Mouse (Mus musculus) layer of hippocampus, adult 8-10 months (tissue): ENCODE measurements around the gene Pnp2. TPM values are rescaled to one million over a fixed set of nuclear protein-coding genes. Genes with fewer than 3 reads are reported as not detected.

Experiments
- DNase-seq, 2 experiments: peaks; one replicate each; pipeline ENCODE4 v3.0.0; 2022; ENCODE audit warnings: low spot score in 2 of 2
- total RNA-seq, 4 experiments: library from RNA; stranded (reverse); gene quantifications; 2 replicates each; pipeline ENCODE4 v1.2.4; 2022

Gene Pnp2
- total RNA-seq, 4 experiments from 2014 or later: 1.3 to 2.0 (median 1.5) TPM

- peak; percentile 14 to 30 for DNase-seq
These were observed 52.3 kb downstream of the Pnp2 start for GRCm38 (mm10) chr14:51007914-51008713.

GRCm38 (mm10) chr14:51008781-51009180 is 53.0 kb downstream of the Pnp2 start:
- DNase-seq: no peak

GRCm38 (mm10) chr14:51009572-51009971 is 53.8 kb downstream of the Pnp2 start:
- no peak for DNase-seq

Other genes with a start within 250 kb of the Pnp2 start
- not detected for gene Olfr748, start 248.6 kb upstream of the Pnp2 start, total RNA-seq
- not detected for gene Olfr749, start 210.9 kb upstream of the Pnp2 start, total RNA-seq
- gene Ttc5, start 170.5 kb upstream of the Pnp2 start, total RNA-seq: 10 to 100 TPM; 62.3 to 73.2 (median 64.0) TPM
- under 1 TPM in 1 of 4 experiments, not detected in 3; 0.55 TPM for gene Ccnb1ip1, start 148.3 kb upstream of the Pnp2 start, total RNA-seq
- 10 to 100 TPM; 27.2 to 29.0 (median 28.7) TPM for gene Parp2, start 148.2 kb upstream of the Pnp2 start, total RNA-seq
- gene Tep1, start 85.4 kb upstream of the Pnp2 start, total RNA-seq: 1 to 10 TPM; 5.1 to 8.0 (median 7.4) TPM
- gene Klhl33, start 58.5 kb upstream of the Pnp2 start, total RNA-seq: 1 to 10 TPM; 5.1 to 6.4 (median 5.8) TPM
- 10 to 100 TPM; 30.4 to 37.1 (median 34.9) TPM for gene Osgep, start 31.1 kb upstream of the Pnp2 start, total RNA-seq
- 10 to 100 TPM; 61.2 to 67.5 (median 64.1) TPM for gene Apex1, start 31.0 kb upstream of the Pnp2 start, total RNA-seq
- 100 to 1,000 TPM in 1 of 4 experiments, 10 to 100 TPM in 3; 87.5 to 104 (median 94.3) TPM for gene Pip4p1, start 25.1 kb upstream of the Pnp2 start, total RNA-seq
- 10 to 100 TPM; 14.9 to 21.4 (median 18.2) TPM for gene Pnp, start 24.9 kb upstream of the Pnp2 start, total RNA-seq
- 10 to 100 TPM in 3 of 4 experiments, 1 to 10 TPM in 1; 8.5 to 15.5 (median 10.8) TPM for gene Gm49342, start 11.5 kb upstream of the Pnp2 start, total RNA-seq
- gene Rnase10, start 51.8 kb downstream of the Pnp2 start, total RNA-seq: under 1 TPM in 1 of 4 experiments, not detected in 3; 0.20 TPM
- gene Rnase9, start 85.9 kb downstream of the Pnp2 start, total RNA-seq: not detected
- not detected for gene Rnase11, start 94.2 kb downstream of the Pnp2 start, total RNA-seq
- not detected for gene Rnase12, start 101.7 kb downstream of the Pnp2 start, total RNA-seq
- gene Olfr750, start 118.4 kb downstream of the Pnp2 start, total RNA-seq: not detected
- gene Rnase4, start 135.1 kb downstream of the Pnp2 start, total RNA-seq: 10 to 100 TPM; 14.0 to 46.9 (median 27.4) TPM
- 10 to 100 TPM in 2 of 4 experiments, 1 to 10 TPM in 2; 3.9 to 15.2 (median 8.4) TPM for gene Ang, start 135.2 kb downstream of the Pnp2 start, total RNA-seq
- gene Eddm3b, start 158.4 kb downstream of the Pnp2 start, total RNA-seq: not detected
- gene Rnase6, start 167.9 kb downstream of the Pnp2 start, total RNA-seq: under 1 TPM in 2 of 4 experiments, not detected in 2; 0.45 to 0.50 TPM
- 1 to 10 TPM; 2.7 to 5.0 (median 3.1) TPM for gene Rnase1, start 190.8 kb downstream of the Pnp2 start, total RNA-seq
- under 1 TPM in 1 of 4 experiments, not detected in 3; 0.74 TPM for gene Rnase2b, start 206.3 kb downstream of the Pnp2 start, total RNA-seq
- not detected for gene Ang2, start 243.2 kb downstream of the Pnp2 start, total RNA-seq
- not detected for gene Ear14, start 247.4 kb downstream of the Pnp2 start, total RNA-seq